Mouse (Mus musculus) intestine, postnatal 0 days (tissue): Measurements from ENCODE around the gene Ddrgk1. TPM values are rescaled to one million over a fixed set of nuclear protein-coding genes. Genes with fewer than 3 reads are reported as not detected.

Source experiments
- ATAC-seq: fragments of 200-750 bp; cut with Nextera tagmentation; 2 replicates; pipeline ENCODE4 v1.8.0; 2017; ENCODE audit warnings: mild to moderate bottlenecking, moderate TSS enrichment, moderate library complexity
- H3K27ac ChIP-seq: fragments of 300-500 bp; sonication (generic); 2 replicates; pipeline ENCODE4 v1.5.1; 2014; ENCODE audit warnings: mild to moderate bottlenecking, low read depth, low read length, moderate library complexity
- H3K27me3 ChIP-seq: fragments of 300-500 bp; sonication (generic); replicated peaks from 2 replicates; pipeline ENCODE4 v1.6.1; 2014; ENCODE audit warnings: low read length, mixed read lengths; ENCODE audit not compliant: control insufficient read depth, insufficient read depth
- H3K36me3 ChIP-seq: fragments of 300-500 bp; sonication (generic); 2 replicates; pipeline ENCODE4 v1.6.1; 2014; ENCODE audit warnings: mild to moderate bottlenecking, moderate library complexity; ENCODE audit not compliant: control insufficient read depth, insufficient read depth
- H3K4me1 ChIP-seq: fragments of 300-500 bp; sonication (generic); replicated peaks from 2 replicates; pipeline ENCODE4 v1.6.1; 2014; ENCODE audit warnings: antibody characterized with exemption, low read length, mixed read lengths; ENCODE audit not compliant: control insufficient read depth, insufficient read depth
- H3K4me2 ChIP-seq: fragments of 300-500 bp; sonication (generic); replicated peaks from 2 replicates; pipeline ENCODE4 v1.6.1; 2014; ENCODE audit warnings: low read depth, mild to moderate bottlenecking, moderate library complexity
- H3K4me3 ChIP-seq: fragments of 300-500 bp; sonication (generic); 2 replicates; pipeline ENCODE4 v1.5.1; 2014; ENCODE audit warnings: low read depth, low read length
- H3K9ac ChIP-seq: fragments of 300-500 bp; sonication (generic); 2 replicates; pipeline ENCODE4 v1.6.1; 2014; ENCODE audit warnings: mild to moderate bottlenecking, low read depth, low read length
- H3K9me3 ChIP-seq: fragments of 300-500 bp; sonication (generic); 2 replicates; pipeline ENCODE4 v1.6.1; 2016; ENCODE audit warnings: mixed run types; ENCODE audit not compliant: control insufficient read depth
- CTCF ChIP-seq: sonication (generic); IDR thresholded peaks from 2 replicates; pipeline ENCODE4 v1.5.1; 2016; ENCODE audit warnings: low read depth, mild to moderate bottlenecking, control low read depth, antibody characterized with exemption, moderate library complexity
- WGBS: fragments of 180-500 bp; shearing (Covaris S2); extraction: QIAGEN DNeasy Blood & Tissue Kit; methylation state at CpG from one replicate; pipeline ENCODE4 v1.1.7; 2014; 5-methylcytosine and 5-hydroxymethylcytosine counted together
- polyA plus RNA-seq: library from polyadenylated mRNA; unstranded; fragments of >200 nt; fragmentation: Nextera tagmentation; extraction: Ambion mirVana; gene quantifications from 2 replicates; pipeline ENCODE4 v1.2.1, GENCODE M21; 2015

Ddrgk1 gene
- polyA plus RNA-seq, 1 experiment from 2014 or later = 118 TPM

- WGBS = under 1% methylated on average over 63 of the region's 65 CpGs
- Histone ChIP-seq H3K4me3 (peak within 1 kb of the TSS; percentile 59), H3K9me3 (no peaks in the 10 kb centered on the region), H3K4me1 (no peaks in the 10 kb centered on the region), H3K27ac (no peak within 1 kb of the TSS), H3K4me2 (peak within 1 kb of the TSS; percentile 99), H3K36me3 (no peaks in the 10 kb centered on the region), H3K27me3 (peaks cover 29% of the 10 kb centered on the region), H3K9ac (peak within 1 kb of the TSS; percentile 22; the same call in 1 of the 2 replicates)
- ATAC-seq = peak; percentile 44
- no peak for TF ChIP-seq CTCF
Measured at GRCm38 (mm10) chr2:130697153-130697810, 32.8 kb upstream of the Ddrgk1 start, which contains the start of gene Slc4a11. TSS of gene Slc4a11 (minus strand) at chr2:130697519.

- ATAC-seq = no peak
- WGBS = 1% methylated on average over 31 of the region's 31 CpGs
Measured at GRCm38 (mm10) chr2:130696700-130697152, 32.3 kb upstream of the Ddrgk1 start.

GRCm38 (mm10) chr2:130693563-130693962 lies 29.1 kb upstream of the Ddrgk1 start:
- H3K36me3 ChIP-seq = no peaks in the 10 kb centered on the region
- no peak overlapping the region for H3K4me2 ChIP-seq
- no peak overlapping the region for H3K9ac ChIP-seq
- no peak for TF ChIP-seq CTCF
- WGBS = 35% methylated on average over 3 of the region's 3 CpGs
- ATAC-seq = no peak
- H3K27me3 ChIP-seq = peaks cover 27% of the 10 kb centered on the region
- H3K4me3 ChIP-seq = no peak overlapping the region
- H3K4me1 ChIP-seq = no peaks in the 10 kb centered on the region
- no peaks in the 10 kb centered on the region for H3K9me3 ChIP-seq
- no peak overlapping the region for H3K27ac ChIP-seq

More at GRCm38 (mm10) chr2:130696700-130697152, 32.3 kb upstream of the Ddrgk1 start:
- peak overlapping the region; percentile 59 for H3K4me3 ChIP-seq
- no peaks in the 10 kb centered on the region for H3K9me3 ChIP-seq
- H3K27ac ChIP-seq = no peak overlapping the region
- H3K36me3 ChIP-seq = no peaks in the 10 kb centered on the region
- H3K4me1 ChIP-seq = no peaks in the 10 kb centered on the region
- peaks cover 29% of the 10 kb centered on the region for H3K27me3 ChIP-seq
- TF ChIP-seq CTCF = no peak
- H3K4me2 ChIP-seq = peak overlapping the region; percentile 99
- 0 out of 2 replicates have a peak overlapping the region, but pooled peaks have one; percentile 22 for H3K9ac ChIP-seq

GRCm38 (mm10) chr2:130689011-130689410 lies 24.6 kb upstream of the Ddrgk1 start:
- no peak overlapping the region for H3K9ac ChIP-seq
- H3K4me3 ChIP-seq = no peak overlapping the region
- no peak overlapping the region for H3K27ac ChIP-seq
- H3K4me1 ChIP-seq = no peaks in the 10 kb centered on the region
- ATAC-seq = no peak
- no peaks in the 10 kb centered on the region for H3K9me3 ChIP-seq
- H3K27me3 ChIP-seq = no peaks in the 10 kb centered on the region
- no peak overlapping the region for H3K4me2 ChIP-seq
- 57% methylated on average over 2 of the region's 2 CpGs for WGBS
- H3K36me3 ChIP-seq = peaks cover 4% of the 10 kb centered on the region; the same call in 1 of the 2 replicates
- no peak for TF ChIP-seq CTCF

GRCm38 (mm10) chr2:130685426-130685825 lies 21.0 kb upstream of the Ddrgk1 start:
- no peak overlapping the region for H3K4me2 ChIP-seq
- H3K9me3 ChIP-seq = no peaks in the 10 kb centered on the region
- H3K4me1 ChIP-seq = no peaks in the 10 kb centered on the region
- no peaks in the 10 kb centered on the region for H3K27me3 ChIP-seq
- no peak for TF ChIP-seq CTCF
- WGBS = 75% methylated on average over 9 of the region's 9 CpGs
- H3K4me3 ChIP-seq = no peak overlapping the region
- no peak for ATAC-seq
- H3K27ac ChIP-seq = no peak overlapping the region
- H3K36me3 ChIP-seq = peaks cover 26% of the 10 kb centered on the region; the same call in 1 of the 2 replicates
- H3K9ac ChIP-seq = no peak overlapping the region

- no peak overlapping the region for H3K9ac ChIP-seq
- H3K27me3 ChIP-seq = no peaks in the 10 kb centered on the region
- peak overlapping the region; percentile 28; the same call in 1 of the 2 replicates for H3K27ac ChIP-seq
- peaks cover 64% of the 10 kb centered on the region for H3K36me3 ChIP-seq
- no peak overlapping the region for H3K4me3 ChIP-seq
- no peaks in the 10 kb centered on the region for H3K4me1 ChIP-seq
- no peak for TF ChIP-seq CTCF
- ATAC-seq = no peak
- WGBS = 81% methylated on average over 3 of the region's 3 CpGs
- H3K4me2 ChIP-seq = no peak overlapping the region
- H3K9me3 ChIP-seq = no peaks in the 10 kb centered on the region
Measured at GRCm38 (mm10) chr2:130681531-130681930, 17.1 kb upstream of the Ddrgk1 start.
